Mouse (Mus musculus) kidney, postnatal 25 days (tissue): ENCODE data around the gene Gpr162.
A peak's percentile ranks its signal among the peaks of the same experiment; 100 is the strongest.
"Not testable (repeated sequence)": the region's sequence is repeated elsewhere in the genome, so short reads cannot be mapped to it uniquely, and the experiment has no call there.

Experiments
- DNase-seq, 2 experiments: peaks; one replicate each; pipeline ENCODE4 v3.0.0; 2021; ENCODE audit warnings: mixed read lengths in 2 of 2

The Gpr162 gene

GRCm38 (mm10) chr6:124836411-124836810 is 27.4 kb downstream of the Gpr162 start:
- no peak for DNase-seq

- DNase-seq: no peak
Measured at GRCm38 (mm10) chr6:124835531-124835930, 28.3 kb downstream of the Gpr162 start.

- no peak for DNase-seq
Measured at GRCm38 (mm10) chr6:124834512-124835081, 29.2 kb downstream of the Gpr162 start.

GRCm38 (mm10) chr6:124831649-124832048 is 32.1 kb downstream of the Gpr162 start:
- DNase-seq: no peak

GRCm38 (mm10) chr6:124831199-124831598 is 32.6 kb downstream of the Gpr162 start:
- not testable (repeated sequence) for DNase-seq

GRCm38 (mm10) chr6:124829799-124830700 is 33.7 kb downstream of the Gpr162 start:
- peak; percentile 96 to 98 for DNase-seq

- DNase-seq: peak; percentile 98 to 100
Measured at GRCm38 (mm10) chr6:124828868-124829798, 34.6 kb downstream of the Gpr162 start, which contains the start of the genes Usp5 and Cdca3. Usp5 (minus strand) TSS chr6:124829484. Cdca3 (plus strand) TSS chr6:124829547.

GRCm38 (mm10) chr6:124828101-124828592 is 35.6 kb downstream of the Gpr162 start:
- DNase-seq: peak; percentile 53 to 75

GRCm38 (mm10) chr6:124822049-124822448 is 41.7 kb downstream of the Gpr162 start:
- DNase-seq: no peak

- no peak for DNase-seq
Measured at GRCm38 (mm10) chr6:124820891-124821290, 42.9 kb downstream of the Gpr162 start.

- no peak for DNase-seq
Measured at GRCm38 (mm10) chr6:124817971-124818370, 45.8 kb downstream of the Gpr162 start.

- no peak for DNase-seq
Measured at GRCm38 (mm10) chr6:124817563-124817962, 46.2 kb downstream of the Gpr162 start.

- DNase-seq: no peak
Measured at GRCm38 (mm10) chr6:124817125-124817524, 46.7 kb downstream of the Gpr162 start.

- no peak for DNase-seq
Measured at GRCm38 (mm10) chr6:124816611-124817010, 47.2 kb downstream of the Gpr162 start.

GRCm38 (mm10) chr6:124814858-124815774 is 48.7 kb downstream of the Gpr162 start:
- peak in 1 of 2 experiments; percentile 26 for DNase-seq

GRCm38 (mm10) chr6:124814448-124814847 is 49.3 kb downstream of the Gpr162 start:
- peak in 1 of 2 experiments; percentile 56 for DNase-seq

- DNase-seq: peak; percentile 93 to 96
Measured at GRCm38 (mm10) chr6:124813933-124814332, 49.9 kb downstream of the Gpr162 start, which contains the start of gene Tpi1. Tpi1 (minus strand) TSS chr6:124814296.

GRCm38 (mm10) chr6:124813496-124813895 is 50.3 kb downstream of the Gpr162 start:
- peak; percentile 72 to 83 for DNase-seq

GRCm38 (mm10) chr6:124812848-124813247 is 50.9 kb downstream of the Gpr162 start:
- peak; percentile 31 to 63 for DNase-seq

- peak; percentile 42 to 62 for DNase-seq
Measured at GRCm38 (mm10) chr6:124811701-124812560, 51.9 kb downstream of the Gpr162 start.

- DNase-seq: peak in 1 of 2 experiments; percentile 45
Measured at GRCm38 (mm10) chr6:124811403-124811665, 52.4 kb downstream of the Gpr162 start.
